Mouse (Mus musculus) liver, postnatal 0 days (tissue): ENCODE measurements around the gene Reep1. TPM values are rescaled to one million over a fixed set of nuclear protein-coding genes. Genes with fewer than 3 reads are reported as not detected.
A peak's percentile ranks its signal among the peaks of the same experiment; 100 is the strongest.

Source experiments
- ATAC-seq: fragments of 200-750 bp; cut with Nextera tagmentation; 2 replicates; pipeline ENCODE4 v1.8.0; 2017; ENCODE audit warnings: mild to moderate bottlenecking, moderate library complexity
- DNase-seq: peaks from one replicate; pipeline ENCODE4 v3.0.0-alpha.2; 2016
- H3K27ac ChIP-seq: fragments of 300-500 bp; sonication (generic); 2 replicates; pipeline ENCODE4 v1.5.1; 2014; ENCODE audit warnings: antibody characterized with exemption, moderate library complexity, mild to moderate bottlenecking, low read depth
- H3K27me3 ChIP-seq: fragments of 300-500 bp; sonication (generic); 2 replicates; pipeline ENCODE4 v1.6.1; 2014; ENCODE audit warnings: low read length, control low read depth, mixed read lengths; ENCODE audit not compliant: insufficient read depth
- H3K36me3 ChIP-seq: fragments of 300-500 bp; sonication (generic); replicated peaks from 2 replicates; pipeline ENCODE4 v1.6.1; 2014; ENCODE audit warnings: mild to moderate bottlenecking, control low read depth, low read length, moderate library complexity, mixed read lengths; ENCODE audit not compliant: insufficient read depth
- H3K4me1 ChIP-seq: fragments of 300-500 bp; sonication (generic); 2 replicates; pipeline ENCODE4 v1.6.1; 2014; ENCODE audit warnings: antibody characterized with exemption, mild to moderate bottlenecking, control low read depth; ENCODE audit not compliant: insufficient read depth
- H3K4me2 ChIP-seq: fragments of 300-500 bp; sonication (generic); 2 replicates; pipeline ENCODE4 v1.6.1; 2014; ENCODE audit warnings: low read depth, mild to moderate bottlenecking, low read length, moderate library complexity, mixed read lengths
- H3K4me3 ChIP-seq: fragments of 300-500 bp; sonication (generic); 2 replicates; pipeline ENCODE4 v1.5.1; 2014; ENCODE audit warnings: low read depth, low read length
- H3K9ac ChIP-seq: fragments of 300-500 bp; sonication (generic); replicated peaks from 2 replicates; pipeline ENCODE4 v1.6.1; 2014; ENCODE audit warnings: mild to moderate bottlenecking, moderate library complexity
- H3K9me3 ChIP-seq: fragments of 300-500 bp; sonication (generic); 2 replicates; pipeline ENCODE4 v1.6.1; 2016; ENCODE audit warnings: mild to moderate bottlenecking, control low read depth, low read length, mixed read lengths
- CTCF ChIP-seq: sonication (generic); IDR thresholded peaks from 2 replicates; pipeline ENCODE4 v1.5.1; 2016; ENCODE audit warnings: antibody characterized with exemption, low read depth
- EP300 ChIP-seq: IDR thresholded peaks from 2 replicates; pipeline ENCODE4 v1.6.1; 2016; ENCODE audit warnings: antibody characterized with exemption, low read depth, mild to moderate bottlenecking
- WGBS: fragments of 180-500 bp; shearing (Covaris S2); extraction: QIAGEN DNeasy Blood & Tissue Kit; methylation state at CpG from one replicate; pipeline ENCODE4 v1.1.7; 2014; ENCODE audit not compliant: insufficient replicate concordance; 5-methylcytosine and 5-hydroxymethylcytosine counted together
- polyA plus RNA-seq: library from polyadenylated mRNA; unstranded; fragments of >200 nt; fragmentation: Nextera tagmentation; extraction: Ambion mirVana; gene quantifications from 2 replicates; pipeline ENCODE4 v1.2.1, GENCODE M21; 2015

The Reep1 gene
- 1.9 and 2.3 TPM in 2 replicates for polyA plus RNA-seq

DNA sequence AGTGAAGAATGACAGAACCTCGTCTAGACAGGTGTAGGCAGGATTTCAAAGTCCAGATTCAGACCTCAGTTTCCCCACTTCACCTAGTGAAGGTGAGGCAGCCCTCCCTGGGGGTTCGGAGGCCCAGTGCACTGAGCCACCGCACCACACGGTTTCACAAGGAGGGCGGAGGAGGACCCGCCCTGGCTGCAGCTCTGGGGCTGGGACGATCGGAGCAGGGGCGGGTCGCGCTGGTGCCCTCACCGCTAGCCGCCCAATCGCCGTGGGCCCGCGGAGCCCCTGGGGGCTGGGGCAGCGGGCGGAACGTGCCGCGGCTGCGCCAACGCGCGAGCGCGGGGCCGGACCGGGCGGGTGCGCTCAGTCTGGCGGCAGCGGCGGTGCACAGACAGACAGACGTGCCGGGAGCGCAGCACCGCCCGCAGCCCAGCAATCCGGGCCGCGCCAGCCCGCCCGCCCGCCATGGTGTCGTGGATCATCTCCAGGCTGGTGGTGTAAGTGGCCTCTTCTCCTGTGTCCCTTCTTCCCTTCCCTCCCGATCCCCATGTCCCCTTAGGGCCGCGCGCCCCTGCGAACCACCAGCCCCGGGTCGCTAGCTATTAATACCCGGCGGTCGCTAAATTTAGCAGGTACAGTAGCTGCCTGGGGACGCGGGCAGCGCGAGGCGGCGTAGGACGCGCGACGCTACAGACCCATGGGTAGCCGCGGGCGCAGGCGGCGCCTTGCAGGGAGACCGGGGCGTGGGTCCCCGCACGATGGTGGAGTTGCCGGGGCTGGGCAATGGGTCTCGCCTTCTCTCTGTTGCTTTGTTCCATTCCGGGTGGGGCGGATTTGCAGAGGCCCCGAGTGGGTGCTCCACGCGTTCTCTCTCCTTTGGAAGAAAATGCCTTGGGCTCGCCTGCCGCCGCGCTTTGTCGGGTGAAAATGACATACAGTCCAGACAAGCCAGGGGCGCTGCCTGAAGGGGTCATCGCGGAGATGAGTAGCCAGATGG, at the start of gene Reep1:
TSS of gene Reep1 (plus strand) at position 51 of the 991 bp plus-strand sequence.
- peak within 1 kb of the TSS; percentile 60 for H3K9ac ChIP-seq
- H3K4me3 ChIP-seq, result peak within 1 kb of the TSS; percentile 57
- WGBS, result under 1% methylated on average over 87 of the region's 91 CpGs
- peaks cover 25% of the 10 kb centered on the region for H3K27me3 ChIP-seq
- no peak for TF ChIP-seq EP300
- no peak for TF ChIP-seq CTCF
- ATAC-seq (peak; percentile 91), DNase-seq (peak; percentile 67)
- peak within 1 kb of the TSS; percentile 93 for H3K4me2 ChIP-seq
- H3K36me3 ChIP-seq, result no peaks in the 10 kb centered on the region
- no peaks in the 10 kb centered on the region; the same call in 1 of the 2 replicates for H3K4me1 ChIP-seq
- no peak within 1 kb of the TSS for H3K27ac ChIP-seq
- H3K9me3 ChIP-seq, result no peaks in the 10 kb centered on the region

DNA sequence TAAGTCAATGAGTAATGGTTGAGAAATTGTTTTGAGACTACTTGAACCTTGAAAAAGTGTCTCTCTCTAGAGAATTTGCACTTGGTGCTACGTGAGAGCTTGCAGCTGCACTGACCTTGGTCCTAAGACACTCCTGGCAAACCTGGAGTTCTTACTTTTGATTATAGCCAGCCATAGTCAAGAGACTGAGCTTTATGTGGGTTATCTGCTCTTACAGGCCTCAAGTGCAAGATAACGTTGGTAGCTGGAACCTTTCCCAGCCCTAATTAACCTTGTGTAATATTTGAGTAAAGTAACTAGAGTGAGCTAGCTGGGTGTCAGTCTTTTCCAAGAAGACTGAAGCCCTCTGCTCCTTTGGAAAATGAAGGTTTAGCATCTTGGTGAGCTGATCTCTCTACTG, 49.1 kb upstream of the Reep1 start:
- Histone ChIP-seq H3K9ac (no peak overlapping the region), H3K27me3 (no peaks in the 10 kb centered on the region), H3K27ac (no peak overlapping the region), H3K4me3 (no peak overlapping the region), H3K9me3 (no peaks in the 10 kb centered on the region), H3K4me1 (no peaks in the 10 kb centered on the region), H3K36me3 (no peaks in the 10 kb centered on the region), H3K4me2 (no peak overlapping the region)
- TF ChIP-seq EP300 (peak; percentile 81), CTCF (no peak)
- WGBS, result 32% methylated on average over 2 of the region's 2 CpGs
- ATAC-seq (no peak), DNase-seq (no peak)

DNA sequence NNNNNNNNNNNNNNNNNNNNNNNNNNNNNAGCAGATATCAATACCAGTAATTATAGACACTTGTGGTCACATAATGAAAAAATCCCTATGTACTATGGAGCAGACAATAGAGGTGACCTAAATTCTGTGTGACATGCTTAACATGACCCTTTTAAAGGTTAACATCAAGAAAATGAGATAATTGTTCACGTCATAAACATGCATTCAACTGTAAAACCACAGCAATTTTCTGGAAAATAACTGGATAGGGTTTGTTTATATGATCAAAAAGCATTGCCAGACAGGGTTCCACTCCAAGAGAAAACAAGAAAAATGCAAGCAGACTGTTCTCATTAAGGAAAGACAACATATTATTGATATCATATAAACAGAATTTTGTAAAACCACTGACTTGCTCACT, 42.9 kb upstream of the Reep1 start:
- no peak for DNase-seq
- WGBS, result 46% methylated on average over 1 of the region's 1 CpGs
- Histone ChIP-seq H3K4me2 (no peak overlapping the region), H3K36me3 (no peaks in the 10 kb centered on the region), H3K27ac (no peak overlapping the region), H3K9me3 (no peaks in the 10 kb centered on the region), H3K9ac (no peak overlapping the region), H3K4me1 (no peaks in the 10 kb centered on the region), H3K27me3 (no peaks in the 10 kb centered on the region), H3K4me3 (no peak overlapping the region)
- TF ChIP-seq CTCF (no peak), EP300 (no peak)
- no peak for ATAC-seq

- Histone ChIP-seq H3K27ac (no peak overlapping the region), H3K9me3 (no peaks in the 10 kb centered on the region), H3K36me3 (no peaks in the 10 kb centered on the region), H3K4me3 (no peak overlapping the region), H3K4me1 (no peaks in the 10 kb centered on the region), H3K9ac (no peak overlapping the region), H3K4me2 (no peak overlapping the region), H3K27me3 (no peaks in the 10 kb centered on the region)
- TF ChIP-seq CTCF (peak; percentile 66), EP300 (no peak)
- 46% methylated on average over 2 of the region's 2 CpGs for WGBS
- ATAC-seq, result no peak
- peak; percentile 43 for DNase-seq
Observed at GRCm38 (mm10) chr6:71673166-71673565, 34.2 kb upstream of the Reep1 start.

GRCm38 (mm10) chr6:71678891-71679290, 28.5 kb upstream of the Reep1 start:
- 60% methylated on average over 7 of the region's 7 CpGs for WGBS
- Histone ChIP-seq H3K9ac (no peak overlapping the region), H3K9me3 (no peaks in the 10 kb centered on the region), H3K27ac (no peak overlapping the region), H3K4me2 (no peak overlapping the region), H3K36me3 (no peaks in the 10 kb centered on the region), H3K4me3 (no peak overlapping the region), H3K4me1 (no peaks in the 10 kb centered on the region), H3K27me3 (no peaks in the 10 kb centered on the region)
- ATAC-seq (no peak), DNase-seq (no peak)
- peak; percentile 68 for TF ChIP-seq CTCF
- TF ChIP-seq EP300, result no peak

- TF ChIP-seq EP300 (no peak), CTCF (no peak)
- 84% methylated on average over 2 of the region's 2 CpGs for WGBS
Observed at GRCm38 (mm10) chr6:71695150-71695549, 12.2 kb upstream of the Reep1 start.

More at GRCm38 (mm10) chr6:71695150-71695549, 12.2 kb upstream of the Reep1 start:
- Histone ChIP-seq H3K9ac (no peak overlapping the region), H3K4me1 (no peaks in the 10 kb centered on the region), H3K4me3 (no peak overlapping the region), H3K36me3 (no peaks in the 10 kb centered on the region), H3K27ac (no peak overlapping the region), H3K4me2 (no peak overlapping the region), H3K9me3 (no peaks in the 10 kb centered on the region), H3K27me3 (no peaks in the 10 kb centered on the region)
- no peak for DNase-seq
- ATAC-seq, result no peak
